Mouse (Mus musculus) embryonic stem cell, embryonic (primary cell): Measurements from ENCODE around the gene Atl3.

Experiments used
- CTCF ChIA-PET, 4 experiments: fragments of 300-600 bp in 2 of 4; fragments of 350-600 bp in 2 of 4; sonication (Branson Sonifier 250); formaldehyde crosslinking; loops; one replicate each; lab custom pipeline; 2022; ENCODE audit warnings: inconsistent platforms in 2 of 4; lab: Charles Lee
- POLR2A ChIA-PET, 4 experiments: fragments of 300-600 bp in 2 of 4; fragments of 350-600 bp in 2 of 4; sonication (Branson Sonifier 250); formaldehyde crosslinking; loops; one replicate each; lab custom pipeline; 2022; ENCODE audit warnings: antibody characterized with exemption in 4 of 4, inconsistent platforms in 1 of 4; lab: Charles Lee

Atl3 gene

GRCm38 (mm10) chr19:7491960-7492359, 1.9 kb upstream of the Atl3 start:
- CTCF ChIA-PET = no interaction called here

DNA sequence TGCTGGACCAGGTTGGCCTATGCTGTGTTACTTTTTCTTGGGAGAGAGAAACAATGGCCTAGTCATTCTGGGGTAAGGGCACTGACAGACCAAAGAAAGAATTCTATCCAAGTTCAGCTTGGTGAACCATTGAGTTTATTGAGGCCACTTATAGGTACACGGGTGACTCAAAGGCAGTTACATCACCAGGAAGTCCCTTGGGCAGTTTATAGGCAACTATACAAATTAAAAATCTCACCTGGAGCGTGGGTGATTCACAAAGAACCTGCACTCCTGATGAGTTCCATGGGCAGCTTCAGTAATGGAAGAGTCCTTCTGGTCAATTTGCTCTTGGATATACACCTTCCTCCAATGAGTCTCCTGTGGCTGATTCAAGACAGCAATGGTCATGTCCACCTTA, 1.2 kb upstream of the Atl3 start:
- ChIA-PET CTCF (interaction anchor here in 1 of 4 experiments (1.4 kb wide), 1 partner anchor 10 kb away, joined by 4 read pairs; the partner anchor contains the start of gene Rtn3), POLR2A (interaction anchor here in 3 of 4 experiments (0.6 to 4.5 kb wide), 6 partner anchors 9 to 1230 kb away, joined by 3 to 58 read pairs (median 5); partner anchors contain the start of genes Rtn3 (in 3 of the 3) and Slc3a2 (in 1 of the 3))

More at GRCm38 (mm10) chr19:7491960-7492359, 1.9 kb upstream of the Atl3 start:
- POLR2A ChIA-PET = interaction anchor here in 2 of 4 experiments (0.6 to 4.5 kb wide), 3 partner anchors 9 to 52 kb away, joined by 3 to 58 read pairs (median 57); partner anchors contain the start of gene Rtn3 (in 2 of the 2)

- POLR2A ChIA-PET = interaction anchor here in 3 of 4 experiments (0.6 to 4.5 kb wide), 28 partner anchors 11 to 1229 kb away, joined by 3 to 58 read pairs (median 3); partner anchors contain the start of genes Rtn3 (in 3 of the 3), Lgals12 (in 1 of the 3), Pla2g16 (in 1 of the 3) and Slc3a2 (in 1 of the 3)
- CTCF ChIA-PET = interaction anchor here in 1 of 4 experiments (1.0 to 1.5 kb wide), 2 partner anchors 14 to 53 kb away, joined by 3 to 4 read pairs; no protein-coding TSS in a partner anchor
Observed at GRCm38 (mm10) chr19:7494187-7495015, 561 bp downstream of the Atl3 start.

DNA sequence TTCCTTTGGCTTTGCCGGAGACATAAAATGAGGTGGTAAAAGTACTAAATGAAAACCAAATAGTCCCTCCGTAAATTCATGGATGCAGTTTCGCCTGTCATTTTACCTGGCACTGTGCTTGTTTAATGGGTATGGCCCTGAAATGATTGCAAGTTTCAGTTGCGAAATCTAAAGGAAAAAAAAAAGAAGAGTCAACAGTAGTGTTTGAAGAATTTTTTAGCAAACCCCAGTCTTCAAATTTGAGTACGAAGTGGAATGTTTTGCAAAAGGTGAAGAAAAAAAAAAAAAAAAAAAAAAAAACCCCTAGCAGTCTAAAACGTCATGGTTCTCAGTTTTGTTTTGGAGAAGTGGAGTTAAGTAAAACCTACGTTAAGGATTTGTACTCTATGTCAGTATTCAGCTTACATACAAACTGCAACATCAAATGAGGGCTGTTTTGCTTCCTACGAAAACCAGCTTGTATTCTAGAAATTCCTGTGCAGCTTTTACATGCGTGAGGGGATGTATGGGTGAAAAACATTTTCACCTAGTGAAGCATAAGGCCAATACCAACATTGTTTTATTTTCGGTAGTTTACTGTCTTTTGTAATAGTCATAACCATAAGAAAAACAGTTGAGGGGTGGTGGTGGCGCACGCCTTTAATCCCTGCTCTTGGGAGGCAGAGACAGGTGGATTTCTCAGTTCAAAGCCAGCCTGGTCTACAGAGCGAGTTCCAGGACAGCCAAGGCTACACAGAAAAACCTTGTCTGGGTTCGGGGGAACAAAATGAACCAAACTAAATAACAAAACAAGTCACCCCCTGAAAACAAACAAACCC, 1.6 kb downstream of the Atl3 start:
- POLR2A ChIA-PET = interaction anchor here in 3 of 4 experiments (0.7 to 4.5 kb wide), 16 partner anchors 12 to 338 kb away, joined by 3 to 58 read pairs (median 6); partner anchors contain the start of genes Rtn3 (in 3 of the 3), Lgals12 (in 1 of the 3) and Pla2g16 (in 1 of the 3)
- CTCF ChIA-PET = interaction anchor here in 2 of 4 experiments (0.7 to 1.5 kb wide), 2 partner anchors 13 to 54 kb away, joined by 4 read pairs; no protein-coding TSS in a partner anchor

DNA sequence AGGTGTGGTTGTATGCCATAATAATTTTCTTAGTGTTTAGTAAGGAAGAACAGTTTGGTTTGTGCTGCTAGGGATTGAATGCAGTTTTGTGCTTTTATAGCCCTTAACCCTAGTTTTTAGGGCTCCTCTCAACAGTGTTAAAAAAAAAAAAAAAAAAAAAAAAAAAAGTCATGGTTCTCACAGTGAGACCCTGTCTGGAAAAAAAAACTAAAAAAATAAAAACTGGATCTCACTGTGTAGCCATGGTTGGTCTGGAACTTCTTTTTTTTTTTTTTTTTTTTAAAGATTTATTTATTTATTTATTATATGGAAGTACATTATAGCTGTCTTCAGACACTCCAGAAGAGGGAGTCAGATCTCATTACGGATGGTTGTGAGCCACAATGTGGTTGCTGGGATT, 2.2 kb downstream of the Atl3 start:
- POLR2A ChIA-PET = interaction anchor here in 3 of 4 experiments (0.7 to 4.5 kb wide), 10 partner anchors 11 to 338 kb away, joined by 3 to 58 read pairs (median 4); partner anchors contain the start of genes Rtn3 (in 2 of the 3), Lgals12 (in 1 of the 3) and Pla2g16 (in 1 of the 3)
- CTCF ChIA-PET = interaction anchor here in 2 of 4 experiments (0.6 to 0.7 kb wide), 3 partner anchors 12 to 1126 kb away, joined by 3 to 6 read pairs (median 3); no protein-coding TSS in a partner anchor

DNA sequence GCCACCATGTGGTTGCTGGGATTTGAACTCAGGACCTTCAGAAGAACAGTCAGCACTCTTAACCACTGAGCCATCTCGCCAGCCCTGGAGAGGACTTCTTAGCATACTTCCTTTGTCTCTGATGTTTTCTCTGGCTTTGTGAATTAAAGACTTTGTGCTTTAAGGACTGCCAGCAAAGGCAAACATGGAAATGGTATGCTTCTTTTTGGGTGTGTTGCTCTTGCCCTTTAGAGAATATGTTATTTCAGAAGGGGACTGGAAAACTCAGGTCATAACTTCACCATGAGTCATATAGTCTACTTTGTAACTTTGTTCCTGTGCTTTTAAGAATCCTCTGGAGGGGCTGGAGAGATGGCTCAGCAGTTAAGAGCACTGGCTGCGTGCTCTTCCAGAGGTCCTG, 5.0 kb downstream of the Atl3 start:
- POLR2A ChIA-PET = interaction anchor here in 2 of 4 experiments (1.2 to 1.4 kb wide), 2 partner anchors 10 to 16 kb away, joined by 3 to 4 read pairs; partner anchors contain the start of gene Rtn3 (in 1 of the 2)
- CTCF ChIA-PET = interaction anchor here in 1 of 4 experiments (0.6 kb wide), 1 partner anchor 1468 kb away, joined by 3 read pairs; the partner anchor contains the start of gene Eef1g

- ChIA-PET POLR2A (interaction anchor here in 2 of 4 experiments (0.7 to 2.5 kb wide), 3 partner anchors 17 to 343 kb away, joined by 3 to 7 read pairs (median 4); partner anchors contain the start of gene Rtn3 (in 1 of the 2)), CTCF (interaction anchor here in 2 of 4 experiments (0.6 to 0.7 kb wide), 3 partner anchors 29 to 444 kb away, joined by 3 to 5 read pairs (median 3); partner anchors contain the start of gene Macrod1 (in 1 of the 2))
Observed at GRCm38 (mm10) chr19:7500701-7501100, 6.9 kb downstream of the Atl3 start.

GRCm38 (mm10) chr19:7502432-7502831, 8.6 kb downstream of the Atl3 start:
- POLR2A ChIA-PET = interaction anchor here in 1 of 4 experiments (0.8 to 2.5 kb wide), 2 partner anchors 19 to 20 kb away, joined by 3 to 7 read pairs; partner anchors contain the start of gene Rtn3
- CTCF ChIA-PET = no interaction called here

GRCm38 (mm10) chr19:7506321-7506720, 12.5 kb downstream of the Atl3 start:
- POLR2A ChIA-PET = interaction anchor here in 1 of 4 experiments (1.0 to 2.2 kb wide), 3 partner anchors 10 to 104 kb away, joined by 3 to 7 read pairs (median 5); no protein-coding TSS in a partner anchor
- CTCF ChIA-PET = no interaction called here

DNA sequence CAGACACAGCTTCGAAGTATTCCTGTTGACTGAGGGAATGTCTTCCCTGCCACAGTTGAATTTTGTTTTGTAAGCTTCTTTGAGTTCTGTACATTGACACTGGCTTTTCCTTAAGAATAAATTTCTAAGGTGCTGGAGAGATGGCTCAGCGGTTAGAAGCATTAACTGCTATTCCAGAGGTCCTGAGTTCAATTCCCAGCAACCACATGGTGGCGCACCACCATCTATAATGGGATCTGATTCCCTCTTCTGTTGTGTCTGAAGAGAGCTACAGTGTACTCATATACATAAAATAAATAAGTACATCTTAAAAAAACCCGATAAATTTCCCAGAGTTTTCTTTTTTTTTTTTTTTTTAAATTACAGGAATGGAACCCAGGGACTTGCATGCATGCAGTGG, 14.2 kb downstream of the Atl3 start:
- POLR2A ChIA-PET = interaction anchor here in 3 of 4 experiments (0.6 to 2.2 kb wide), 11 partner anchors 14 to 1219 kb away, joined by 3 to 8 read pairs (median 5); partner anchors contain the start of genes Atl3 (in 1 of the 3), Pla2g16 (in 1 of the 3) and Rtn3 (in 1 of the 3)
- CTCF ChIA-PET = interaction anchor here (0.6 to 2.5 kb wide), 25 partner anchors 8 to 1112 kb away, joined by 3 to 15 read pairs (median 4); partner anchors contain the start of genes Atl3 (in 1 of the 4) and Pla2g16 (in 1 of the 4)

DNA sequence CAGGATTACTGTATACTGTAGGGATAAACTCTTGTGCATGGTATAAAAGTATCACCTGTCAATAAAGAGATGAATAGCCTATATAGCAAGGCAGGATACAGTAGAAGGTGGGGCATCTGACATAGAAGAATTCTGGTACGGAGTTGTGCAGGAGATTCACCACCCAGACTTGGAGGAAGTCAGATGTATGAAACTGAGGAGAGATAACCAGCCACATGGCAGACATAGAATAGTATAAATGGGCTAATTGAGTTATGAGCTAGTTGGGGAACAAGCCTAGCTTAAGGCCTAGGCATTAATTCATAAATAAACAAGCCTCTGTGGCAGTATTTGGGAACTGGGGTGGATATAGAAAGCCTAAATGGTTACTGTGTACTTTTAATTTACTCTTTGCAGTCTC, 22.6 kb downstream of the Atl3 start:
- CTCF ChIA-PET = interaction anchor here in 1 of 4 experiments (1.9 kb wide), 1 partner anchor 9 kb away, joined by 5 read pairs; no protein-coding TSS in a partner anchor
- POLR2A ChIA-PET = no interaction called here

DNA sequence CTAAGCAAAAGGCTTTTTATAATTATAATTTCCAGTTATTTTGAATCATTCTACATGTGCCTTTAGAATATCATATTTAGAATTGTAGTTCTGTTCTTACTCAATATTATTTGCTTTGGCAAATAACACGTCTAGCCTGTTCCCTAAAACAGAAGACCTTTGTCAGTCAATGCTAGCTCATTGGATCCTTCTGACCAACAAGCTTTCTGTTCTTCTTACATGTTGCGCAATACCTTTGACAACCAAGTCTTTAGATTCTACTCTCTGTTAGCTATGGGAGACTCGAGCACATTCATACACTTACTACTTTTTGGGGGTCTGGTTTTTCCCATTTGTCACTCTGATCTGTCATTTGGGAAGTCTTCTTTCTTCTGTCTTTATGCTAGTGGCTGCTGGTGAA, 27.8 kb downstream of the Atl3 start:
- ChIA-PET POLR2A (interaction anchor here in 2 of 4 experiments (0.6 kb wide), 3 partner anchors 43 to 290 kb away, joined by 3 to 4 read pairs (median 3); no protein-coding TSS in a partner anchor), CTCF (interaction anchor here in 2 of 4 experiments (0.5 to 2.3 kb wide), 3 partner anchors 9 to 74 kb away, joined by 3 to 13 read pairs (median 5); no protein-coding TSS in a partner anchor)

- ChIA-PET CTCF (interaction anchor here (0.5 to 2.3 kb wide), 27 partner anchors 9 to 458 kb away, joined by 3 to 13 read pairs (median 4); no protein-coding TSS in a partner anchor), POLR2A (interaction anchor here (0.5 to 1.6 kb wide), 15 partner anchors 14 to 586 kb away, joined by 3 to 12 read pairs (median 4); partner anchors contain the start of gene Lgals12 (in 2 of the 4))
Observed at GRCm38 (mm10) chr19:7522856-7523255, 29.0 kb downstream of the Atl3 start.

- CTCF ChIA-PET = interaction anchor here (0.5 to 2.3 kb wide), 33 partner anchors 9 to 458 kb away, joined by 3 to 13 read pairs (median 4); partner anchors contain the start of gene Pla2g16 (in 1 of the 4)
- POLR2A ChIA-PET = interaction anchor here (0.5 to 1.6 kb wide), 14 partner anchors 15 to 587 kb away, joined by 3 to 12 read pairs (median 4); partner anchors contain the start of gene Lgals12 (in 2 of the 4)
Observed at GRCm38 (mm10) chr19:7523292-7523691, 29.5 kb downstream of the Atl3 start.

- POLR2A ChIA-PET = interaction anchor here in 2 of 4 experiments (0.5 to 1.6 kb wide), 6 partner anchors 15 to 1056 kb away, joined by 3 to 12 read pairs (median 4); partner anchors contain the start of gene Lgals12 (in 1 of the 2)
- CTCF ChIA-PET = interaction anchor here (0.5 to 2.3 kb wide), 23 partner anchors 9 to 456 kb away, joined by 3 to 13 read pairs (median 4); partner anchors contain the start of gene Pla2g16 (in 1 of the 4)
Observed at GRCm38 (mm10) chr19:7523781-7524180, 29.9 kb downstream of the Atl3 start.

DNA sequence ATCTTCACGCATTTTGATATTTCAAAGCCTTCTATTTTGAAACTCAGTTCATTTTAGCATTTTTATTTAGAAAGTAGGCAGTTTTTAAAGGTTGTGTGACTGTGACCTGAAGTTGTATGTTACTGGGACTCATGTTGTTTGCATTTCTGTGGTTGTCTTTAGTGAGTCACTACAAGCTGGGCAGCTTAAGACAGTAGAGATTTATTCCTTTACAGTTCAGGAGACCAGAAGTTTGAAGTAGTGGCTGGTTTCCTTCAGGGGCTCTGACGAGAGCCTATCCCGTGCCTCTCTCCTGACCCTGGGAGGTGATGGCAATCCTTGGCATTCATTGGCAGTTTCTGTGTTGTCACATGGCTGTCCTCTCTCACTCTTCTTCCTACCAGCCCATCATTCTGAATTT, 31.0 kb downstream of the Atl3 start:
- ChIA-PET CTCF (interaction anchor here in 2 of 4 experiments (0.6 to 1.1 kb wide), 2 partner anchors 8 to 16 kb away, joined by 3 to 4 read pairs; no protein-coding TSS in a partner anchor), POLR2A (interaction anchor here in 2 of 4 experiments (0.8 to 1.3 kb wide), 3 partner anchors 17 to 1201 kb away, joined by 3 to 17 read pairs (median 3); no protein-coding TSS in a partner anchor)
